8 mouse cellular contexts compared by ENCODE assay signal in the genomic region with DNA sequence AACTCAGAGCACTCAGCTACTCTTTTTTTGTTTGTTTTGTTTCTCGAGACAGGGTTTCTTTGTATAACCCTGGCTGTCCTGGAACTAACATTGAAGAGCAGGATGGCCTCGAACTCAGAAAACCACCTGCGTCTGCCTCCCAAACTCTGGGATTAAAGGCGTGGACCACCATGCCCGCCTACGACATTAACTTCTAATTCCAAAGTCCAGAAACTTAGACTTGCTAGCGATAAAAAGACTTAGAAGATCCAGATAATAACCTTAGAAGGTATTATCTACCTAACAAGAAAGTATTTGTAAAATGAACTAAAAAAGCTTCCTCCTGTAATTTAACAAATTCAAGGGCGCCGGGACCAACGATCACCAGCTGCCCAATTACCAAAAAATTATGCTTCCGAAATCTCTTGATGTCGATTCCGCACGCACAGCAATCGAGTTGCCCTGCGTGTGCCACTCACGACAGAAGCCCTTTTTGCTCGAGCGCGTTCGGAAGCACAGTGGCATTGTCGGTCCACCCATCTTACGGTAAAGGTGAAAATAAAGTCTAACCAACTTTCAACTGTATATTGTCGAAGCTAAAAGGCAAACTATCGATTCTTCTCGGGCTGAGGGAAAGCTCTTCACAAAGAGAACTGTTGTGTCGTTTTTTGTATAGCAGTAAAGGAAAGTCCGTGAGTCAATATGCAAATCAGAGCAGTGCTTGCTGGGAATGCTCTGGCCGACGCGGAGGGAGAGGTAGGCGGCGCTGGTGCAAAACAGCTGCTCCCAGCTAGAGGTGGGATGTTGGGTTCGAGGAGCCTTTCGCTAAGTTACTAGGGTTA. TPM values are rescaled to one million over a fixed set of nuclear protein-coding genes. Genes with fewer than 3 reads are reported as not detected.
A peak's percentile ranks its signal among the peaks of the same experiment; 100 is the strongest.
DNase-seq lines count a peak whose midpoint lies in the region; ATAC-seq lines count a peak whose summit lies in the region.

No protein-coding gene starts in this region.

- H3K36me3 ChIP-seq in hindbrain, embryonic 12.5 days: no peaks in the 10 kb centered on the region

- peak overlapping the region; percentile 46 for H3K4me2 ChIP-seq in hindbrain, embryonic 12.5 days (replicated peaks)

- H3K27ac ChIP-seq in hindbrain, embryonic 12.5 days: peak overlapping the region; percentile 92

- H3K27me3 ChIP-seq in hindbrain, embryonic 12.5 days: no peaks in the 10 kb centered on the region

- H3K9me3 ChIP-seq in hindbrain, embryonic 12.5 days (replicated peaks): no peaks in the 10 kb centered on the region

- peak; percentile 96 for DNase-seq in Muller cell, postnatal 12 days (ENCODE audit: inconsistent ontology term)
- DNase-seq in cerebellum, adult 9-11 months: peak; percentile 87
- DNase-seq in frontal cortex, adult 2 months (ENCODE audit: extremely low spot score in 1 of 2, low spot score in 1 of 2): peak; percentile 79 to 89
- peak; percentile 85 to 87 for DNase-seq in layer of hippocampus, postnatal 14 days (ENCODE audit: low spot score in 2 of 2)
- peak; percentile 85 for DNase-seq in lung, postnatal 14 days
- DNase-seq in retina, adult 2 months (ENCODE audit: low read depth, low spot score): peak; percentile 94
- peak; percentile 84 to 87 for DNase-seq in thymus, postnatal 36 days

- H3K4me3 ChIP-seq in hindbrain, embryonic 12.5 days: peak overlapping the region; percentile 18; the same call in 1 of the 2 replicates

- peak overlapping the region; percentile 59; the same call in 1 of the 2 replicates for H3K9ac ChIP-seq in hindbrain, embryonic 12.5 days

- peak; percentile 75 for ATAC-seq in hindbrain, embryonic 12.5 days (ENCODE audit: low FRiP score)

- H3K4me1 ChIP-seq in hindbrain, embryonic 12.5 days: peaks cover 12% of the 10 kb centered on the region

- under 1% methylated on average over 35 of the region's 35 CpGs for WGBS in hindbrain, embryonic 12.5 days

RNA-seq across cellular contexts. Expression of gene Taf12, which starts 4.2 kb away (rescaled TPM):
- 16.7 and 17.9 TPM in 2 replicates for polyA plus RNA-seq in frontal cortex, adult 2 months (2012; rRNA removed)
- 53.6 and 58.5 TPM in 2 replicates for polyA plus RNA-seq in hindbrain, embryonic 12.5 days (2016; fragmentation: Nextera tagmentation; extraction: Ambion mirVana)
- total RNA-seq in layer of hippocampus, postnatal 14 days (2021): 10 to 100 TPM; 18.5 to 22.2 TPM

RNA-seq across cellular contexts. Expression of gene Gmeb1, which starts 8.5 kb away (rescaled TPM):
- 20.7 and 21.6 TPM in 2 replicates for polyA plus RNA-seq in frontal cortex, adult 2 months (2012; rRNA removed)
- 41.3 and 43.3 TPM in 2 replicates for polyA plus RNA-seq in hindbrain, embryonic 12.5 days (2016; fragmentation: Nextera tagmentation; extraction: Ambion mirVana)
- total RNA-seq in layer of hippocampus, postnatal 14 days (2021): 10 to 100 TPM; 24.2 to 26.7 TPM

RNA-seq across cellular contexts. Expression of gene Rab42, which starts 33.2 kb away (rescaled TPM):
- 2.8 and 3.9 TPM in 2 replicates for polyA plus RNA-seq in frontal cortex, adult 2 months (2012; rRNA removed)
- polyA plus RNA-seq in hindbrain, embryonic 12.5 days (2016; fragmentation: Nextera tagmentation; extraction: Ambion mirVana): 0.96 and 1.5 TPM in 2 replicates
- total RNA-seq in layer of hippocampus, postnatal 14 days (2021): 1 to 10 TPM in 1 of 2 experiments, under 1 TPM in 1; 0.72 to 1.5 TPM

RNA-seq across cellular contexts. Expression of gene Ythdf2, which starts 57.8 kb away (rescaled TPM):
- polyA plus RNA-seq in frontal cortex, adult 2 months (2012; rRNA removed): 19.0 and 21.8 TPM in 2 replicates
- polyA plus RNA-seq in hindbrain, embryonic 12.5 days (2016; fragmentation: Nextera tagmentation; extraction: Ambion mirVana): 141 and 149 TPM in 2 replicates
- 10 to 100 TPM; 46.4 to 49.5 TPM for total RNA-seq in layer of hippocampus, postnatal 14 days (2021)

RNA-seq across cellular contexts. Expression of gene Trnau1ap, which starts 59.4 kb away (rescaled TPM):
- 17.4 and 18.4 TPM in 2 replicates for polyA plus RNA-seq in frontal cortex, adult 2 months (2012; rRNA removed)
- polyA plus RNA-seq in hindbrain, embryonic 12.5 days (2016; fragmentation: Nextera tagmentation; extraction: Ambion mirVana): 80.1 and 80.6 TPM in 2 replicates
- 10 to 100 TPM; 19.3 to 22.3 TPM for total RNA-seq in layer of hippocampus, postnatal 14 days (2021)

Comparison
In these comparisons a context has a peak if more than half of its experiments do, and no peak if none do; other contexts are left out.
1. Peak in every context shown above with its lines: DNase-seq, ATAC-seq, H3K4me3 ChIP-seq and H3K27ac ChIP-seq.